Mouse (Mus musculus): Measurements from ENCODE around the gene Arhgef12. TPM values are rescaled to one million over a fixed set of nuclear protein-coding genes. Genes with fewer than 3 reads are reported as not detected.
"Not testable (repeated sequence)": the region's sequence is repeated elsewhere in the genome, so short reads cannot be mapped to it uniquely, and the experiment has no call there.

The Arhgef12 gene
- polyA plus RNA-seq, 1 experiment from 2014 or later, result 16.8 TPM

DNA sequence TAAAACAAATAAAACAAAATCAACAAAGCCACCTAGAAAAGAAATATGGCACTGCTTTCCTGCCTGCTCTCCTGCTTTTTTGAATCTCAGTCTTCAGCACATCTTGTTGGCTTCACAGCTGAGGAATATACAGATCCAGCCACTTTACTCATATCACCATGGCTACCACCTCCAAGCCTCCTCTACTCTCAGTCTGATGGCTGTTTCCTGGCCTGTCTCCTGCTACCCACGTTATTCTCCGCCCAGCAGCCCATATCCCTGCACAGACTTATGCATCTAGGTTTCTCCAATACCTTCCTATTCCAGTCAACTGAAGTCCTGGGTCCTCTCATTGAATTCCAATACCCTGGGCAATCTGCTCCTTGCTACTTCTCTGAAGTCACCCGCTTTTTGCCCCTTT is 26.5 kb upstream of the Arhgef12 start:
- ATAC-seq (replicated peaks; ENCODE audit: insufficient number of reproducible peaks, low FRiP score, low TSS enrichment), result no peak
- no peaks in the 10 kb centered on the region for H3K27me3 ChIP-seq (ENCODE audit: control insufficient read depth, insufficient read depth, low read length)
- H3K9me3 ChIP-seq (replicated peaks; ENCODE audit: control insufficient read depth, low read length), result no peaks in the 10 kb centered on the region
- no peaks in the 10 kb centered on the region for H3K36me3 ChIP-seq (ENCODE audit: control insufficient read depth, insufficient read depth, low read length)
- H3K9ac ChIP-seq (ENCODE audit: low read depth, low read length), result no peak overlapping the region
- H3K4me2 ChIP-seq, result no peak overlapping the region
- no peak overlapping the region for H3K27ac ChIP-seq (ENCODE audit: low read depth, low read length)
- 68% methylated on average over 3 of the region's 3 CpGs for WGBS (ENCODE audit: insufficient replicate concordance)
- H3K4me3 ChIP-seq (ENCODE audit: low read depth, low read length), result no peak overlapping the region
- H3K4me1 ChIP-seq (ENCODE audit: control insufficient read depth, insufficient read depth, low read length), result no peaks in the 10 kb centered on the region

DNA sequence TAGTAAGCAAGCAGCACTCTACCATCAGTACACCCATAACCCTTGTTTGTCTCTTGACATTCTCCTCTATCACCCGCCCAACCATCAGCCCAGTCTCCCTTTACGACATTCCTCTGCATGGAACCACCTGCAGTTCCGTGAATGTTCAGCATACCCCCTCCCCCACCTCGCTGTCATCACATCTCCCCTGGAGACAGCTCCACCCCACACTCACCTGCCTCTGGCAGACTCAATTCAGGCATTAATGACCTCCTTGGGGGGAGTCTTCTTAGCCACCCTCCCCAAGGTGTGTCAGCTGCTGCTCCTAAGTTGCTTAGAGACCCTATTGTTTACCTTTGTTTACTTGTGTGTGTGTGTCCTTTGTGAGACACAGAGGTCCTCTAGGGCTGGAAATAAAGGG is 25.3 kb upstream of the Arhgef12 start:
- no peak overlapping the region for H3K9ac ChIP-seq (ENCODE audit: low read depth, low read length)
- H3K9me3 ChIP-seq (replicated peaks; ENCODE audit: control insufficient read depth, low read length), result no peaks in the 10 kb centered on the region
- H3K36me3 ChIP-seq (ENCODE audit: control insufficient read depth, insufficient read depth, low read length), result no peaks in the 10 kb centered on the region
- H3K4me3 ChIP-seq (ENCODE audit: low read depth, low read length), result no peak overlapping the region
- WGBS (ENCODE audit: insufficient replicate concordance), result 31% methylated on average over 4 of the region's 4 CpGs
- no peak for ATAC-seq (replicated peaks; ENCODE audit: insufficient number of reproducible peaks, low FRiP score, low TSS enrichment)
- H3K4me2 ChIP-seq, result no peak overlapping the region
- H3K27ac ChIP-seq (ENCODE audit: low read depth, low read length), result no peak overlapping the region
- H3K27me3 ChIP-seq (ENCODE audit: control insufficient read depth, insufficient read depth, low read length), result no peaks in the 10 kb centered on the region
- no peaks in the 10 kb centered on the region for H3K4me1 ChIP-seq (ENCODE audit: control insufficient read depth, insufficient read depth, low read length)

DNA sequence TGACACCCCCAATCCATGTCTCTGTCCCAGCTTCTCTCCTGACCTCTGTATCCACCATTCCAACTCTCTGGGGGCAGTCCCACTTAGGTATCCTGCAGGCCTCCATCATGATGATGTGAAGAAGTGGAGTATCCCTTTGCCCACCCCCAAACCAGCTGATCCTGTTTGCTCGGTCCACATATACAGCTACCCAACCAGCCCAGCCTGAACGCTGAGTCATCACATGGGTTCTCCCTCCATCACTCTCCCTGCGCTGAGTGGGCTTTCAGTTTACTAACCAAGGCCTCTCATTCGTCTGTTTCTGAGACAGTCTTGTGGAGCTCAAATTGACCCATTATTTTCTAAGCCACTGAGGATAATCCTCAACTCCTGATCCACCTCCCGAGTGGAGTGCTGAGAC is 24.9 kb upstream of the Arhgef12 start:
- no peaks in the 10 kb centered on the region for H3K27me3 ChIP-seq (ENCODE audit: control insufficient read depth, insufficient read depth, low read length)
- no peak overlapping the region for H3K9ac ChIP-seq (ENCODE audit: low read depth, low read length)
- H3K27ac ChIP-seq (ENCODE audit: low read depth, low read length), result no peak overlapping the region
- H3K4me1 ChIP-seq (ENCODE audit: control insufficient read depth, insufficient read depth, low read length), result no peaks in the 10 kb centered on the region
- no peaks in the 10 kb centered on the region for H3K9me3 ChIP-seq (replicated peaks; ENCODE audit: control insufficient read depth, low read length)
- H3K4me3 ChIP-seq (ENCODE audit: low read depth, low read length), result no peak overlapping the region
- no peaks in the 10 kb centered on the region for H3K36me3 ChIP-seq (ENCODE audit: control insufficient read depth, insufficient read depth, low read length)
- WGBS (ENCODE audit: insufficient replicate concordance), result 65% methylated on average over 5 of the region's 5 CpGs
- H3K4me2 ChIP-seq, result no peak overlapping the region
- no peak for ATAC-seq (replicated peaks; ENCODE audit: insufficient number of reproducible peaks, low FRiP score, low TSS enrichment)

DNA sequence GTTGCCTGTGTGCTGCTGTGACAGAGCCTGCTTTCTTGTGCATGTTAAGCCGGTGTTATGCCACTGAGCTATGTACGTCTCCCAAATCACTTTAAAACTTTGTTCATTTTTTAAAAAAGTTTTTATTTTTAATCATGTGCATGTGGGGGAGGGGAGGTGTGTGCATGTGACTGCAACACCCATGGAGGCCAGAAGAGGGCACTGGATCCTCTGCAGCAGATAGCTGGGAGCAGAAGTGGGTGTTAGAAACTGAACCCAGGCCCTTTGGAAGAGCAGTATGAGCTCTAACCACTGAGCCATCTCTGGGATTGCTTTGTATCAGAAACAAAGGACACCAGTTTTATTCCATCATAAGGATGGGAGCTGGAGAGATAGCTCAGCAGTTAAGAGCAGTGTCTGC is 23.6 kb upstream of the Arhgef12 start:
- no peaks in the 10 kb centered on the region for H3K36me3 ChIP-seq (ENCODE audit: control insufficient read depth, insufficient read depth, low read length)
- no peak overlapping the region for H3K4me2 ChIP-seq
- no peaks in the 10 kb centered on the region for H3K27me3 ChIP-seq (ENCODE audit: control insufficient read depth, insufficient read depth, low read length)
- no peaks in the 10 kb centered on the region for H3K4me1 ChIP-seq (ENCODE audit: control insufficient read depth, insufficient read depth, low read length)
- no peak overlapping the region for H3K9ac ChIP-seq (ENCODE audit: low read depth, low read length)
- no peak overlapping the region for H3K4me3 ChIP-seq (ENCODE audit: low read depth, low read length)
- ATAC-seq (replicated peaks; ENCODE audit: insufficient number of reproducible peaks, low FRiP score, low TSS enrichment), result no peak
- H3K9me3 ChIP-seq (replicated peaks; ENCODE audit: control insufficient read depth, low read length), result no peaks in the 10 kb centered on the region
- 92% methylated on average over 2 of the region's 2 CpGs for WGBS (ENCODE audit: insufficient replicate concordance)
- no peak overlapping the region for H3K27ac ChIP-seq (ENCODE audit: low read depth, low read length)

DNA sequence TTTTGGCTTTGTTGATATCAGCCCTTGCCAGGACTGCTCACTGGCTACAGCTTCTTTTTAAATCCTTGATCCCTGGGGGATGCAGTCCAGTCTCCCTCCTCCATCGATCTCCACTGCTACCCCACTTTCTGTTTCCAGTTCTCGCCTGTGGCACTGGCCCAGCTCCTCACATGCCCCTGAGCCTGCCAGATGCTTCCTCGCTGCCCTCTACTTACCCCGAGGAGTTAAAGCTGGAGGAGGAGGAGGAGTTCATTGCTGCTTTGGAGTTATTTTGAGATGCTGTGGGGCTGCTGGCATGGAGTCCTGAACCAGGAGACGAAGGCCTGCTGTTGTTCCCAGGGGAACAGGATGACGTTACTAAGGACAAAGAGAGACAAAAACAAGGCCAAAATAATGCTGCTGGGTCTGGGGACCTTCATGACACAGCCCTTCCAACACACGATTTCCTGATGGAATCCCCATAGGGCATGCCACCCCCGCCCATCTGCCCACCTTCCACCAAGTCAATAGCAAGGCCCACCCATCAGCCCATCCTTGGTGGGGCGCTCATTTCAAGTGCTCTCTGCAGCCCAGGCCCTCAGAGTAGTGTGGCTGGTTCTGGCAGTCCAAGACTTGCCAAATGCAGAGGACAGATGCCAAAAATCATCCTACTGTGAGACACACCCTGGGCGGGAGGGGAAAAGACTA is 20.2 kb upstream of the Arhgef12 start:
- no peaks in the 10 kb centered on the region for H3K4me1 ChIP-seq (ENCODE audit: control insufficient read depth, insufficient read depth, low read length)
- H3K27me3 ChIP-seq (ENCODE audit: control insufficient read depth, insufficient read depth, low read length), result no peaks in the 10 kb centered on the region
- H3K4me3 ChIP-seq (ENCODE audit: low read depth, low read length), result no peak overlapping the region
- H3K9me3 ChIP-seq (replicated peaks; ENCODE audit: control insufficient read depth, low read length), result no peaks in the 10 kb centered on the region
- H3K4me2 ChIP-seq, result no peak overlapping the region
- H3K9ac ChIP-seq (ENCODE audit: low read depth, low read length), result no peak overlapping the region
- ATAC-seq (replicated peaks; ENCODE audit: insufficient number of reproducible peaks, low FRiP score, low TSS enrichment), result no peak
- no peaks in the 10 kb centered on the region for H3K36me3 ChIP-seq (ENCODE audit: control insufficient read depth, insufficient read depth, low read length)
- 65% methylated on average over 10 of the region's 10 CpGs for WGBS (ENCODE audit: insufficient replicate concordance)
- no peak overlapping the region for H3K27ac ChIP-seq (ENCODE audit: low read depth, low read length)

DNA sequence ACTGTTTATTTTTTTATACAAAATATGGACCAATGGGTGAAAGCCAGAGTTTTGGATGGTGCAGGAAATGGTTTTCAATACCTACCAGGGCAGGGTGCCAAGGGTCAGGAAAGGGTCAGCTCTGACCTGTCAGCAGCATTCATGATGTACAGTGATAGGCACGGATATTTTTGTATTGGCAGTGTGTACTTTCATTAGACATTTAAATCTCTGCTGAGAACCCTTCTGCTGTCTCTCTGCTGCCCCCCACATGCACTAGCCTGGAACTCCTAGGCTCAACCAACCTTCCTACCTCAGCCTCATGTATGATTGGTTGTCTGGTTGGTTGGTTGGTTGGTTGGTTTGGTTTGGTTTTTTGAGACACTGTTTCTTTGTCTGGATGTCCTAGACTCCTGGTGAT is 15.3 kb upstream of the Arhgef12 start:
- no peaks in the 10 kb centered on the region for H3K4me1 ChIP-seq (ENCODE audit: control insufficient read depth, insufficient read depth, low read length)
- ATAC-seq (replicated peaks; ENCODE audit: insufficient number of reproducible peaks, low FRiP score, low TSS enrichment), result no peak
- no peak overlapping the region for H3K4me2 ChIP-seq
- 33% methylated on average over 1 of the region's 1 CpGs for WGBS (ENCODE audit: insufficient replicate concordance)
- H3K9ac ChIP-seq (ENCODE audit: low read depth, low read length), result no peak overlapping the region
- no peaks in the 10 kb centered on the region for H3K36me3 ChIP-seq (ENCODE audit: control insufficient read depth, insufficient read depth, low read length)
- no peak overlapping the region for H3K4me3 ChIP-seq (ENCODE audit: low read depth, low read length)
- no peaks in the 10 kb centered on the region for H3K9me3 ChIP-seq (replicated peaks; ENCODE audit: control insufficient read depth, low read length)
- no peaks in the 10 kb centered on the region for H3K27me3 ChIP-seq (ENCODE audit: control insufficient read depth, insufficient read depth, low read length)
- H3K27ac ChIP-seq (ENCODE audit: low read depth, low read length), result no peak overlapping the region

DNA sequence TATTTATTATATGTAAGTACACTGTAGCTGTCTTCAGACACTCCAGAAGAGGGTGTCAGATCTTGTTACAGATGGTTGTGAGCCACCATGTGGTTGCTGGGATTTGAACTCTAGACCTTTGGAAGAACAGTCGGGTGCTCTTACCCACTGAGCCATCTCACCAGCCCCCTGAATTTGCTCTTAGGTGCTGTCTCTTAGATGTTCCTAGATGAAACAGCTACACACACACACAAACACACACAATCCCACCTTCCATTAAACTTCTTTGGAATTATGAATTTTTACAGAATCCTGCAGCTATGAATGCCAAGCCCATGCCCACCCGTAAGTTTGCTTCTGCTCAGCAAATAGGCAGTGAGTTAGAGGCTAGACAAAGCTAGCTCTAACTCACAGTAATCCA is 14.9 kb upstream of the Arhgef12 start:
- not testable (repeated sequence) for H3K36me3 ChIP-seq (ENCODE audit: control insufficient read depth, insufficient read depth, low read length); H3K27ac ChIP-seq (ENCODE audit: low read depth, low read length); H3K9ac ChIP-seq (ENCODE audit: low read depth, low read length); ATAC-seq (replicated peaks; ENCODE audit: insufficient number of reproducible peaks, low FRiP score, low TSS enrichment); H3K4me2 ChIP-seq; H3K4me3 ChIP-seq (ENCODE audit: low read depth, low read length); H3K27me3 ChIP-seq (ENCODE audit: control insufficient read depth, insufficient read depth, low read length); H3K9me3 ChIP-seq (replicated peaks; ENCODE audit: control insufficient read depth, low read length); H3K4me1 ChIP-seq (ENCODE audit: control insufficient read depth, insufficient read depth, low read length)
- 80% methylated on average over 2 of the region's 2 CpGs for WGBS (ENCODE audit: insufficient replicate concordance)

DNA sequence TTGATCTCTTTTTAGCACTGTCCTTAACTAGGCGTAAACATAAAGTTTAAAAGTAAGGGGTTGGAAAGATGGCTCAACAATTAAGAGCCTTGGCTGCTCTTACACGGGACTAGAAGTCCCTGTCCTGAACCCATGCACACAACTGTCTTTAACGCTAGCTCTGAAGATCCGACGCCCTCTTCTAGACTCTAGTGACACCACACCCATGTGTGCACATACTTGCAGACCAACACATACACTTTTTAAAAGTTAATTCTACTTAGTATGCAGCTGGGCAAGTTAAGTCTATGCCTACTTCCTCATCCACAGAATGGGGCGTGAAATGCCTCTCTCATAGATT is 9.9 kb upstream of the Arhgef12 start:
- no peak overlapping the region for H3K9ac ChIP-seq (ENCODE audit: low read depth, low read length)
- H3K9me3 ChIP-seq (replicated peaks; ENCODE audit: control insufficient read depth, low read length), result no peaks in the 10 kb centered on the region
- ATAC-seq (replicated peaks; ENCODE audit: insufficient number of reproducible peaks, low FRiP score, low TSS enrichment), result no peak
- no peak overlapping the region for H3K4me2 ChIP-seq
- H3K27ac ChIP-seq (ENCODE audit: low read depth, low read length), result no peak overlapping the region
- 81% methylated on average over 6 of the region's 6 CpGs for WGBS (ENCODE audit: insufficient replicate concordance)
- no peaks in the 10 kb centered on the region for H3K27me3 ChIP-seq (ENCODE audit: control insufficient read depth, insufficient read depth, low read length)
- no peak overlapping the region for H3K4me3 ChIP-seq (ENCODE audit: low read depth, low read length)
- 0 out of 2 replicates have a peak, but pooled peaks cover 8% of the 10 kb centered on the region for H3K4me1 ChIP-seq (ENCODE audit: control insufficient read depth, insufficient read depth, low read length)
- H3K36me3 ChIP-seq (ENCODE audit: control insufficient read depth, insufficient read depth, low read length), result no peaks in the 10 kb centered on the region

Data from heart, embryonic 11.5 days (tissue).